Mouse (Mus musculus) cerebellum, postnatal 10 days (tissue): Measurements from ENCODE around the gene Eif3c.
A peak's percentile ranks its signal among the peaks of the same experiment; 100 is the strongest.

ENCODE experiments used
- DNase-seq, 2 experiments: peaks; one replicate each; pipeline ENCODE4 v3.0.0; 2021; ENCODE audit warnings: mixed read lengths in 2 of 2

The Eif3c gene

GRCm38 (mm10) chr7:126545631-126546030, 20.6 kb downstream of the Eif3c start:
- no peak for DNase-seq

- DNase-seq: no peak
Observed at GRCm38 (mm10) chr7:126541661-126542060, 24.6 kb downstream of the Eif3c start.

GRCm38 (mm10) chr7:126537820-126538585, 28.2 kb downstream of the Eif3c start:
- peak; percentile 21 to 44 for DNase-seq

- DNase-seq: no peak
Observed at GRCm38 (mm10) chr7:126536466-126536865, 29.7 kb downstream of the Eif3c start.

GRCm38 (mm10) chr7:126535766-126536165, 30.4 kb downstream of the Eif3c start:
- DNase-seq: peak; percentile 15 to 35

- no peak for DNase-seq
Observed at GRCm38 (mm10) chr7:126533434-126533833, 32.8 kb downstream of the Eif3c start.

- DNase-seq: peak; percentile 59 to 73
Observed at GRCm38 (mm10) chr7:126528166-126528577, 38.0 kb downstream of the Eif3c start.

- no peak for DNase-seq
Observed at GRCm38 (mm10) chr7:126523316-126523715, 42.9 kb downstream of the Eif3c start.

GRCm38 (mm10) chr7:126519513-126519912, 46.7 kb downstream of the Eif3c start:
- peak; percentile 62 to 63 for DNase-seq

- no peak for DNase-seq
Observed at GRCm38 (mm10) chr7:126518261-126518941, 47.8 kb downstream of the Eif3c start.

- DNase-seq: no peak
Observed at GRCm38 (mm10) chr7:126511287-126511686, 54.9 kb downstream of the Eif3c start.

GRCm38 (mm10) chr7:126507126-126507778, 59.0 kb downstream of the Eif3c start:
- DNase-seq: no peak

- peak in 1 of 2 experiments; percentile 41 for DNase-seq
Observed at GRCm38 (mm10) chr7:126504913-126505312, 61.3 kb downstream of the Eif3c start.

- peak; percentile 100 for DNase-seq
Observed at GRCm38 (mm10) chr7:126503273-126503878, 62.8 kb downstream of the Eif3c start, which contains the start of gene Atxn2l. Gene Atxn2l, minus strand, starts transcription at chr7:126503437.

GRCm38 (mm10) chr7:126502751-126503150, 63.5 kb downstream of the Eif3c start:
- no peak for DNase-seq

- DNase-seq: peak; percentile 98
Observed at GRCm38 (mm10) chr7:126502023-126502741, 64.0 kb downstream of the Eif3c start.

GRCm38 (mm10) chr7:126501684-126502022, 64.6 kb downstream of the Eif3c start:
- no peak for DNase-seq

GRCm38 (mm10) chr7:126499416-126499815, 66.8 kb downstream of the Eif3c start:
- no peak for DNase-seq

GRCm38 (mm10) chr7:126497966-126498365, 68.2 kb downstream of the Eif3c start:
- no peak for DNase-seq

GRCm38 (mm10) chr7:126496475-126496874, 69.7 kb downstream of the Eif3c start:
- DNase-seq: no peak
